Mouse (Mus musculus): ENCODE data around the gene Fra10ac1. TPM values are rescaled to one million over a fixed set of nuclear protein-coding genes. Genes with fewer than 3 reads are reported as not detected.

Gene Fra10ac1
- 22.7 and 22.8 TPM in 2 replicates for polyA plus RNA-seq (2015; fragmentation: Nextera tagmentation; extraction: Ambion mirVana)

GRCm38 (mm10) chr19:38223905-38224684, at the start of gene Fra10ac1:
Gene Fra10ac1, minus strand, starts transcription at chr19:38224156.
- Histone ChIP-seq H3K36me3 (ENCODE audit: control insufficient read depth, insufficient read depth, low read length) (no peaks in the 10 kb centered on the region), H3K27ac (replicated peaks) (peak within 1 kb of the TSS; percentile 79), H3K4me1 (replicated peaks; ENCODE audit: control insufficient read depth, insufficient read depth) (no peaks in the 10 kb centered on the region), H3K4me3 (ENCODE audit: low read depth, low read length) (peak within 1 kb of the TSS; percentile 71), H3K9ac (ENCODE audit: low read length) (peak within 1 kb of the TSS; percentile 65), H3K4me2 (replicated peaks; ENCODE audit: low read depth) (peak within 1 kb of the TSS; percentile 75), H3K27me3 (ENCODE audit: control insufficient read depth, insufficient read depth, low read length) (no peaks in the 10 kb centered on the region), H3K9me3 (ENCODE audit: control insufficient read depth, low read length) (no peaks in the 10 kb centered on the region)
- DNase-seq (ENCODE audit: low spot score): peak; percentile 94
- TF ChIP-seq CTCF (IDR thresholded peaks at IDR 0.05; ENCODE audit: low read depth): peak; percentile 75
- no peak for TF ChIP-seq EP300 (optimal IDR thresholded peaks at IDR 0.05)
- peak; percentile 100 for ATAC-seq (ENCODE audit: low FRiP score, low TSS enrichment)
- under 1% methylated on average over 49 of the region's 49 CpGs for WGBS

DNA sequence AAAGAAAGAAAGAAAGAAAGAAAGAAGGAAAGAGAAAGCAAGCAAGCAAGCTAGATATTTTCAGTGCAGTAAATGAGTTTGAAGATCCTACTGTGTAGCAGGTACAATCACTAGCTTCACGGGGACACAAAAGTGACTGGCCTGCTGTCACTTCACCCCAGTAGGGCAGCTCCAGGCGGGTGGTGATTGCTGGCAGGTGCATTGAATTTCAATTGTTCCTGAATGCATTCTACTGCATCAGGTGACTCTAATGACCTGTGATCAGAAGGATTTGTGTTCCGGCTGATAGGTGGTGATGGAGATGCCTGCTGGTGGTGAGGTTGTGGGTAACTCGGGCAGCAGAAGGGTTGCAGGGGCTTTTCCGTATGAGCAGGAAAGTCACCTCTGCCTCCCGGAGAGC, 47.1 kb upstream of the Fra10ac1 start:
- no peaks in the 10 kb centered on the region for H3K9me3 ChIP-seq (ENCODE audit: control insufficient read depth, low read length)
- TF ChIP-seq EP300 (optimal IDR thresholded peaks at IDR 0.05): no peak
- TF ChIP-seq CTCF (IDR thresholded peaks at IDR 0.05; ENCODE audit: low read depth): no peak
- H3K27me3 ChIP-seq (ENCODE audit: control insufficient read depth, insufficient read depth, low read length): no peaks in the 10 kb centered on the region
- no peak overlapping the region for H3K9ac ChIP-seq (ENCODE audit: low read length)
- no peak for DNase-seq (ENCODE audit: low spot score)
- no peaks in the 10 kb centered on the region for H3K36me3 ChIP-seq (ENCODE audit: control insufficient read depth, insufficient read depth, low read length)
- H3K4me2 ChIP-seq (replicated peaks; ENCODE audit: low read depth): no peak overlapping the region
- ATAC-seq (ENCODE audit: low FRiP score, low TSS enrichment): no peak
- 50% methylated on average over 6 of the region's 6 CpGs for WGBS
- no peaks in the 10 kb centered on the region for H3K4me1 ChIP-seq (replicated peaks; ENCODE audit: control insufficient read depth, insufficient read depth)
- H3K27ac ChIP-seq (replicated peaks): no peak overlapping the region
- no peak overlapping the region for H3K4me3 ChIP-seq (ENCODE audit: low read depth, low read length)

DNA sequence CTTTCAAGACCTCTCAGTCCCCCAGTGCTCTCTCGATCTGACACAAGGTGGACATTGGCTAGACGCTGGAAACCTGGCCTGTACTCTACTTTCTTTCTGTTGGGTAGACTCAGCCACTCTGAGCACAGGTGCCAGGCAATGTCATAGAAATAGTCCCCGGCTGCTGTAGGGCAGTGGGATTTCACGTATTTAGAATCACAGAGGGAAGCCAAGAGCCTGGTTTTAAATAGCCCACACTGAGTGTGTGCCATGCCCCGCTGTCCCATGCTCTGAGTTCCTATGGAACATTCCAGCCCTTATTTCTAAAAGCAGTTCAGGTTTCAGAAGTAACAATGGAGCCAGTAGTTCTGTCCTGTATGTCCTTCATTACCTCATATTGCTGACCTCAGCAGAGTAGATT, 43.5 kb upstream of the Fra10ac1 start:
- Histone ChIP-seq H3K27me3 (ENCODE audit: control insufficient read depth, insufficient read depth, low read length) (no peaks in the 10 kb centered on the region), H3K27ac (replicated peaks) (no peak overlapping the region), H3K4me3 (ENCODE audit: low read depth, low read length) (no peak overlapping the region), H3K36me3 (ENCODE audit: control insufficient read depth, insufficient read depth, low read length) (no peaks in the 10 kb centered on the region), H3K4me2 (replicated peaks; ENCODE audit: low read depth) (no peak overlapping the region), H3K9me3 (ENCODE audit: control insufficient read depth, low read length) (no peaks in the 10 kb centered on the region), H3K9ac (ENCODE audit: low read length) (no peak overlapping the region), H3K4me1 (replicated peaks; ENCODE audit: control insufficient read depth, insufficient read depth) (no peaks in the 10 kb centered on the region)
- no peak for TF ChIP-seq EP300 (optimal IDR thresholded peaks at IDR 0.05)
- TF ChIP-seq CTCF (IDR thresholded peaks at IDR 0.05; ENCODE audit: low read depth): no peak
- no peak for DNase-seq (ENCODE audit: low spot score)
- WGBS: 81% methylated on average over 5 of the region's 5 CpGs
- no peak for ATAC-seq (ENCODE audit: low FRiP score, low TSS enrichment)

GRCm38 (mm10) chr19:38265767-38266166, 41.8 kb upstream of the Fra10ac1 start:
- no peak overlapping the region for H3K9ac ChIP-seq (ENCODE audit: low read length)
- H3K4me2 ChIP-seq (replicated peaks; ENCODE audit: low read depth): no peak overlapping the region
- H3K9me3 ChIP-seq (ENCODE audit: control insufficient read depth, low read length): no peaks in the 10 kb centered on the region
- DNase-seq (ENCODE audit: low spot score) (no peak), ATAC-seq (ENCODE audit: low FRiP score, low TSS enrichment) (no peak)
- no peaks in the 10 kb centered on the region for H3K36me3 ChIP-seq (ENCODE audit: control insufficient read depth, insufficient read depth, low read length)
- 89% methylated on average over 5 of the region's 5 CpGs for WGBS
- TF ChIP-seq CTCF (IDR thresholded peaks at IDR 0.05; ENCODE audit: low read depth): no peak
- no peak for TF ChIP-seq EP300 (optimal IDR thresholded peaks at IDR 0.05)
- no peak overlapping the region for H3K4me3 ChIP-seq (ENCODE audit: low read depth, low read length)
- no peaks in the 10 kb centered on the region for H3K27me3 ChIP-seq (ENCODE audit: control insufficient read depth, insufficient read depth, low read length)
- no peak overlapping the region for H3K27ac ChIP-seq (replicated peaks)
- no peaks in the 10 kb centered on the region for H3K4me1 ChIP-seq (replicated peaks; ENCODE audit: control insufficient read depth, insufficient read depth)

GRCm38 (mm10) chr19:38264505-38265500, 40.8 kb upstream of the Fra10ac1 start, which contains the start of gene Lgi1:
Gene Lgi1, plus strand, starts transcription at chr19:38264536.
- H3K4me3 ChIP-seq (ENCODE audit: low read depth, low read length): peak within 1 kb of the TSS; percentile 10; the same call in 1 of the 2 replicates
- H3K27ac ChIP-seq (replicated peaks): no peak within 1 kb of the TSS
- H3K4me1 ChIP-seq (replicated peaks; ENCODE audit: control insufficient read depth, insufficient read depth): no peaks in the 10 kb centered on the region
- TF ChIP-seq EP300 (optimal IDR thresholded peaks at IDR 0.05) (no peak), CTCF (IDR thresholded peaks at IDR 0.05; ENCODE audit: low read depth) (no peak)
- whole genome bisulfite sequencing: 22% methylated on average over 21 of the region's 21 CpGs
- no peaks in the 10 kb centered on the region for H3K9me3 ChIP-seq (ENCODE audit: control insufficient read depth, low read length)
- H3K36me3 ChIP-seq (ENCODE audit: control insufficient read depth, insufficient read depth, low read length): no peaks in the 10 kb centered on the region
- H3K4me2 ChIP-seq (replicated peaks; ENCODE audit: low read depth): peak within 1 kb of the TSS; percentile 35
- ATAC-seq (ENCODE audit: low FRiP score, low TSS enrichment) (no peak), DNase-seq (ENCODE audit: low spot score) (peak; percentile 30)
- H3K9ac ChIP-seq (ENCODE audit: low read length): no peak within 1 kb of the TSS
- no peaks in the 10 kb centered on the region for H3K27me3 ChIP-seq (ENCODE audit: control insufficient read depth, insufficient read depth, low read length)

All from stomach, postnatal 0 days (tissue).